Comparison of ENCODE assay signal across 8 mouse cellular contexts in the genomic region with DNA sequence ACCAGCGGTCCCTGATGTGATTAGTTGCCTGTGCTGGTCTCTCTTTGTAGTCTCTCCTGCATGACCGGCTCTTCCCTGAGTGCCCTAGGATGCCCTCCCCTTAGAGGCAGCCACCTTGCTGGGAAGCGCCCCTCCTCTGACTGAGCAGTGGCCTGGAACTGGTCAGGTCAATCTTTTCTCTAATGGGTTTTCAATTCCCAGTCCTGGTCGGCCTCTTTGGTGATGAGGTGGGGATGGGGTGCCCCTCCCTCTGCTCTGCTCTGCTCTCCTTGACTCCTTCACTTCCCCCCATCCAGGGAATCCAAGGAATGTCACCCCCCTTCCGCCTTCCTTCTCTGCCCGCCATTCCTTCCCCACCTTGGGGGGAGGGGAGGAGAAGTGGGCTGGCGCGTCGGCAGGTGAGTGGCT. TPM values are rescaled to one million over a fixed set of nuclear protein-coding genes. Genes with fewer than 3 reads are reported as not detected.
DNase-seq lines count a peak whose midpoint lies in the region; ATAC-seq and TF ChIP-seq lines count a peak whose summit lies in the region.

Bcam (minus strand) TSS at position 33 of the 408 bp plus-strand sequence.

- intact Hi-C loops in left cerebral cortex, adult 2 months (cut with DNase I): no loop called here

- TF ChIP-seq CTCF in left cerebral cortex, adult 2 months (IDR thresholded peaks at IDR 0.05): no peak

- no peak for TF ChIP-seq POLR2A in myocyte (IDR thresholded peaks at IDR 0.05; ENCODE audit: insufficient read length, low read depth)

- peaks cover 44% of the 10 kb centered on the region for H3K27me3 ChIP-seq in forebrain, embryonic 12.5 days
- peaks cover 36% of the 10 kb centered on the region for H3K27me3 ChIP-seq in limb, embryonic 12.5 days
- peaks cover 14% of the 10 kb centered on the region for H3K27me3 ChIP-seq in myocyte (ENCODE audit: control insufficient read depth, insufficient read depth, insufficient read length)

- peak within 1 kb of the TSS; percentile 59 for H3K4me2 ChIP-seq in forebrain, embryonic 12.5 days
- peak within 1 kb of the TSS; percentile 82 for H3K4me2 ChIP-seq in limb, embryonic 12.5 days
- H3K4me2 ChIP-seq in myocyte (ENCODE audit: low read depth): peak within 1 kb of the TSS; percentile 60

- H3K9me3 ChIP-seq in forebrain, embryonic 12.5 days: no peaks in the 10 kb centered on the region
- no peaks in the 10 kb centered on the region for H3K9me3 ChIP-seq in limb, embryonic 12.5 days

- no peak within 1 kb of the TSS for H3ac ChIP-seq in myocyte (ENCODE audit: control insufficient read depth, insufficient read length)

- H3K4me3 ChIP-seq in left cerebral cortex, adult 2 months: peak within 1 kb of the TSS; percentile 49
- H3K4me3 ChIP-seq in forebrain, embryonic 12.5 days (replicated peaks): peak within 1 kb of the TSS; percentile 33
- H3K4me3 ChIP-seq in limb, embryonic 12.5 days (replicated peaks): peak within 1 kb of the TSS; percentile 50
- peak within 1 kb of the TSS; percentile 12 for H3K4me3 ChIP-seq in myocyte

- peak; percentile 47 for ATAC-seq in forebrain, embryonic 12.5 days (ENCODE audit: low FRiP score)
- peak; percentile 37; the same call in 1 of the 2 replicates for ATAC-seq in limb, embryonic 12.5 days (ENCODE audit: insufficient number of reproducible peaks, insufficient read depth, low FRiP score, low TSS enrichment, low read depth)

- H3K79me2 ChIP-seq in myocyte (ENCODE audit: control insufficient read depth, insufficient read depth): no peaks in the 10 kb centered on the region

- H3K4me1 ChIP-seq in forebrain, embryonic 12.5 days: peaks cover 19% of the 10 kb centered on the region
- H3K4me1 ChIP-seq in limb, embryonic 12.5 days (replicated peaks): peaks cover 32% of the 10 kb centered on the region

- 2% methylated on average over 9 of the region's 9 CpGs for WGBS in forebrain, embryonic 12.5 days
- WGBS in limb, embryonic 12.5 days: 2% methylated on average over 9 of the region's 9 CpGs

- no peak for DNase-seq in left cerebral cortex, adult 2 months (ENCODE audit: extremely low spot score in 1 of 2, low spot score in 2 of 2)
- no peak for DNase-seq in left cerebral cortex, adult 9 months (ENCODE audit: low spot score in 2 of 2)
- DNase-seq in heart, postnatal 4 days: no peak
- DNase-seq in ovary, postnatal 10 days (ENCODE audit: low spot score): no peak
- DNase-seq in urinary bladder, adult 18-20 months (ENCODE audit: low spot score in 2 of 2): no peak

- H3K9ac ChIP-seq in forebrain, embryonic 12.5 days: peak within 1 kb of the TSS; percentile 49
- H3K9ac ChIP-seq in limb, embryonic 12.5 days (replicated peaks): peak within 1 kb of the TSS; percentile 71

- peak within 1 kb of the TSS; percentile 54; the same call in 1 of the 2 replicates for H3K27ac ChIP-seq in left cerebral cortex, adult 2 months
- no peak within 1 kb of the TSS for H3K27ac ChIP-seq in forebrain, embryonic 12.5 days
- H3K27ac ChIP-seq in limb, embryonic 12.5 days: peak within 1 kb of the TSS; percentile 47; the same call in 1 of the 2 replicates

- H3K36me3 ChIP-seq in forebrain, embryonic 12.5 days (replicated peaks): no peaks in the 10 kb centered on the region
- H3K36me3 ChIP-seq in limb, embryonic 12.5 days: 0 out of 2 replicates have a peak, but pooled peaks cover 3% of the 10 kb centered on the region
- no peaks in the 10 kb centered on the region for H3K36me3 ChIP-seq in myocyte (ENCODE audit: control insufficient read depth, insufficient read depth)

TF ChIP-seq in myocyte, 11 proteins besides CTCF, POLR2A, EP300 and RAD21:
- TF ChIP-seq POLR2AphosphoS2 (IDR thresholded peaks at IDR 0.05; ENCODE audit: insufficient read length, low read depth): no peak
- TF ChIP-seq USF1 (IDR thresholded peaks at IDR 0.05; ENCODE audit: low read depth): no peak
- no peak for TF ChIP-seq TCF12 (IDR thresholded peaks at IDR 0.05; ENCODE audit: insufficient read depth, poor library complexity, severe bottlenecking)
- TF ChIP-seq CEBPB (IDR thresholded peaks at IDR 0.05; ENCODE audit: insufficient read depth, poor library complexity, severe bottlenecking): no peak
- TF ChIP-seq SRF (IDR thresholded peaks at IDR 0.05; ENCODE audit: control insufficient read depth, insufficient read length, low read depth): no peak
- no peak for TF ChIP-seq MAX (IDR thresholded peaks at IDR 0.05; ENCODE audit: low read depth)
- no peak for TF ChIP-seq REST (IDR thresholded peaks at IDR 0.05; ENCODE audit: insufficient read depth, insufficient read length)
- TF ChIP-seq E2F4 (IDR thresholded peaks at IDR 0.05; ENCODE audit: insufficient read depth): no peak
- no peak for TF ChIP-seq MYOD1 (IDR thresholded peaks at IDR 0.05; ENCODE audit: control insufficient read depth in 1 of 3, insufficient read length in 2 of 3, low read depth in 2 of 3)
- no peak for TF ChIP-seq MYOG (IDR thresholded peaks at IDR 0.05; ENCODE audit: control insufficient read depth in 1 of 3, insufficient read depth in 1 of 3, insufficient read length in 2 of 3, low read depth in 2 of 3)
- TF ChIP-seq TCF3 (IDR thresholded peaks at IDR 0.05; ENCODE audit: insufficient read length, low read depth): no peak

RNA-seq across cellular contexts. Expression of gene Bcam, which starts in this region (rescaled TPM):
- total RNA-seq in left cerebral cortex, adult 2 months (2021): 10 to 100 TPM; 12.2 to 15.1 TPM
- polyA plus RNA-seq in forebrain, embryonic 12.5 days (2016; fragmentation: Nextera tagmentation; extraction: Ambion mirVana): 8.9 and 10.9 TPM in 2 replicates
- 100 to 1,000 TPM; 263 to 285 TPM for total RNA-seq in heart, postnatal 4 days (2021)
- 59.7 and 63.3 TPM in 2 replicates for polyA plus RNA-seq in limb, embryonic 12.5 days (2016; fragmentation: Nextera tagmentation; extraction: Ambion mirVana)
- 29.3 TPM for polyA plus RNA-seq in myocyte (2012; fragmentation: generic; extraction: Trizol)

Comparison
In these comparisons a context has a peak if more than half of its experiments do, and no peak if none do; other contexts are left out.
1. RNA of gene Bcam (total RNA-seq): 263 to 285 TPM in heart, postnatal 4 days; 12.2 to 15.1 TPM in left cerebral cortex, adult 2 months; every median in the first group is over 10 times any median in the second.
2. Peak in every context shown above with its lines, with median percentiles within 50 percentile points of each other: H3K4me3 ChIP-seq and H3K4me2 ChIP-seq.